Mouse (Mus musculus): ENCODE measurements at regions not wholly inside any gene's neighbourhood (a gene's known extent, or its start where the extent isn't known, plus 50 kb on each side); places are given as distances from the start of the nearest gene placed in this dataset.

- no peak for DNase-seq
Measured at GRCm38 (mm10) chr6:93004587-93005240, 61.4 kb upstream of the Adamts9 start.

DNA sequence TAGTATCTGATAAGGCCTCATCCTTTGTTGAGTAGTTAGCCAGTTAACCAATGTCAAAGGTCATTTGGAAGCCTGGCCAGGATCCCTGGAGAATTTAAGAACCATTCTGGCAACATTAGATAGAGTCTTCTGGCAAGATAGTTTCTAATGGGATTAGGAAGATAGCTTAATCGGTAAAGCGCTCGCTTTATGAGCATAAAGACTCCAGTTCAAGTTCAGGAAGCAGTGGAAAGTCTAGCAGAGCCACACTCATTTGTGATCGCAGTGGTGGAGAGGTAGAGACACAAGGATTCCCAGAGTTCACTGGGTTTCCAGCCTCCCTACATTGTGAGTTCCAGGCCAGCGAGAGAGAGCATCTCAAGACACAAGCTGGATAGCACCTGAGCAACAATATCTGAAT lies 60.5 kb upstream of the Adamts9 start:
- no peak for DNase-seq

DNA sequence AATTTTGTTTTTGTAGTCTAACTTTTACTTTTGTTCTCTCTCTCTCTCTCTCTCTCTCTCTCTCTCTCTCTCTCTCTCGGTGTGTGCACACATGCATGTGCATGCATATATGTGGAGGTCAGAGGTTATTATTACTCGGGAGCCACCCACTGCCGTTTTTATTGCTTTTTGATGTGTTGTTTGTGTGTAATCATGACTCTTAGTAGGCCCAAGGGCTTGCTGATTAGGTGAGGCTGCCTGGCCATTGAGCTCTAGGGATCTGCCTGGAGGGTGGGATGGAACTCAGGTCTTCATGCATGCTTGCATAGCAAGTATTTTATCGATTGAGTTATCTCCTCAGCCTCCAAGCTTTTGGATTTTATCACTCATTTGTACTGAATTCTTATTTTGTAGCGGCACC lies 50.4 kb upstream of the Adamts9 start:
- no peak for DNase-seq
